Mouse (Mus musculus): Measurements from ENCODE around the gene Klhl31.

GRCm38 (mm10) chr9:77615868-77616267 lies 20.4 kb upstream of the Klhl31 start:
- TF ChIP-seq CTCF (conservative IDR thresholded peaks at IDR 0.05; ENCODE audit: insufficient read depth, insufficient read length, low read depth, low read length), result no peak
- no peak for TF ChIP-seq POLR2A (IDR thresholded peaks at IDR 0.05; ENCODE audit: low read depth, low read length)

All from kidney, adult 2 months (tissue).